Mouse (Mus musculus) E14TG2a.4 (cell line): ENCODE results near the gene Sult4a1.

Experiments
- H3K27me3 ChIP-seq: 2 replicates; pipeline ENCODE4 v1.6.1; 2014; ENCODE audit warnings: low read length, control low read depth; ENCODE audit not compliant: insufficient read depth
- H3K36me3 ChIP-seq: 2 replicates; pipeline ENCODE4 v1.6.1; 2014; ENCODE audit warnings: low read length, control low read depth; ENCODE audit not compliant: insufficient read depth
- H3K4me1 ChIP-seq: replicated peaks from 2 replicates; pipeline ENCODE4 v1.6.1; 2014; ENCODE audit warnings: low read depth, low read length, control low read depth
- H3K4me3 ChIP-seq: replicated peaks from 2 replicates; pipeline ENCODE4 v1.5.1; 2014; ENCODE audit warnings: mild to moderate bottlenecking, low read length
- H3K9me3 ChIP-seq: 2 replicates; pipeline ENCODE4 v1.6.1; 2014; ENCODE audit warnings: low read length, control low read depth
- CTCF ChIP-seq: conservative IDR thresholded peaks from 2 replicates; pipeline ENCODE4 v1.5.1; 2014; ENCODE audit warnings: low read length
- NANOG ChIP-seq: IDR thresholded peaks from 2 replicates; pipeline ENCODE4 v1.6.1; 2014; ENCODE audit warnings: borderline replicate concordance, low read length, mixed read lengths
- POU5F1 ChIP-seq: IDR thresholded peaks from 2 replicates; pipeline ENCODE4 v1.6.1; 2014; ENCODE audit warnings: low read length, borderline replicate concordance

Gene Sult4a1

DNA sequence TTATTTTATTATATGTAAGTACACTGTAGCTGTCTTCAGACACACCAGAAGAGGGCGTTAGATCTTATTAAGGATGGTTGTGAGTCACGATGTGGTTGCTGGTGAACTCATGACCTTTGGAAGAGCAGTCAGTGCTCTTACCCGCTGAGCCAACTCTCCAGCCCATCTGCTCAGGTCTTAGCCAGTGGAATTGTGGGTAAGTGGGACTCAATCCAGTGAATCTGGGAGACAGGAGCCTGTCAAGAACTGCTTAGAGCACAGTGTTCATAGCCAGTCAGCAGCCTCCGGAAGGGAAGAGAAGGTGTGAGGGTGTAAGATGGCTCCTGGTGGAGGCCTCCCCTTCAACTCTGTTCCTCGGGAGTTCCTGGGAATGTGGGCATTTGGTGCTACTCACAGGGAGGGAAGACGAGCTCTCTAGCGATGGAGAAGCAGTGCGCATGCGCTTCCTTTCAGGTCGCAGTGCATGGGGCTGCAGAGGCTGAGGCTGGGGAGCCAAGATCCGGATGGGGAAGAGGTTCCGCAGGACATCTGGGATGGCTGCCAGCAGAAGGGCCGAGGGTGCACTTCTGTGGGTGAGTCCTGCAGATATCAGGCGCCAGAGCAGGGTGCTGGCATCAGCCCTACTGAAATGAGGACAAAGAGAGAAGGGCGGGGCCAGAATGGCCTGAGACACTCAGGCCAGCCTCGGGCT is 25.7 kb upstream of the Sult4a1 start:
- no peaks in the 10 kb centered on the region for H3K36me3 ChIP-seq
- TF ChIP-seq NANOG (no peak), CTCF (no peak)
- H3K4me1 ChIP-seq = peaks cover 29% of the 10 kb centered on the region
- no peaks in the 10 kb centered on the region for H3K9me3 ChIP-seq
- H3K4me3 ChIP-seq = peak overlapping the region; percentile 64
- H3K27me3 ChIP-seq = peaks cover 9% of the 10 kb centered on the region; the same call in 1 of the 2 replicates

DNA sequence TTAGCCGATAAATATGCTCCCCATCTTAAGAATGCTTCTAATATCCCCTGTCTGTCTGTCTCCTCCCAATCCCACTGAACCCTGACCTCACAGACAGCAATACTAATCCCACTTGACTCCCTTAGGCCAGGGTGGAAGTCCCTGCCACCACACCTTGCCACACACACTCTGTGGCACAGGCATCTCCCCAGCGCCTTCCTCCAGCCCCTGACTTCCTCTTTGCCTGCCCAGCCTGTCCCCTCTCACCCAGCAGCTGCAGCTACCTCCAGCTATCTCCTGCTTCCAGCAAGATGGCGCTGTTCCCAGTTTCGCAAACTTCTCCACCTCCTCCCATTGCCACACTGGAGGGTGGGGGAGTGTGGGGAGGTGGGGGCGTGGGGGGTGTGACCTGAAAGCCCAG is 21.3 kb upstream of the Sult4a1 start:
- H3K27me3 ChIP-seq = peaks cover 12% of the 10 kb centered on the region; the same call in 1 of the 2 replicates
- no peaks in the 10 kb centered on the region for H3K36me3 ChIP-seq
- TF ChIP-seq NANOG = no peak
- no peak for TF ChIP-seq CTCF
- TF ChIP-seq POU5F1 = no peak
- no peaks in the 10 kb centered on the region for H3K9me3 ChIP-seq
- H3K4me3 ChIP-seq = no peak overlapping the region
- H3K4me1 ChIP-seq = peaks cover 30% of the 10 kb centered on the region

DNA sequence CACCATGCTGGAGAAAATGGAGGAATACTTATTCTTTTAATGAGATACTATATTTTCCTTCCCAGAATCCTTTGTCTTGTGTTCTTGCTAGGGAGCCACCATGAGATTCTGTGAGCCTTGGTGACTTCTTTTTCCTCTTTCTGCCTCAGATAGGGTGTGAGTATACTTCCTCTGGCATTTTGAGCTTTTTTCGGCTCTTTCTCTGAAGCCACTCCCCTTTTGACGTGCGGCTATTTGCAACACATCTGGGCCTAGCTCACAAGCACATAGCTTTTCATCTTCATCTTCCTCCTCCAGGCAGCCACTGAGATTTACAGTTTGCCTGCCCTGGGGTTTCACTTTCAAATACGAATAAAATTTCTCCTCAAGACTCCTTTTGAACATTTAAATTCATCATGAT is 20.9 kb upstream of the Sult4a1 start:
- TF ChIP-seq POU5F1 (no peak), CTCF (no peak), NANOG (no peak)
- no peaks in the 10 kb centered on the region for H3K36me3 ChIP-seq
- no peak overlapping the region for H3K4me3 ChIP-seq
- peaks cover 26% of the 10 kb centered on the region for H3K4me1 ChIP-seq
- H3K9me3 ChIP-seq = no peaks in the 10 kb centered on the region
- H3K27me3 ChIP-seq = peaks cover 16% of the 10 kb centered on the region; the same call in 1 of the 2 replicates

GRCm38 (mm10) chr15:84124086-84124485 is 18.5 kb upstream of the Sult4a1 start:
- Histone ChIP-seq H3K36me3 (no peaks in the 10 kb centered on the region), H3K9me3 (no peaks in the 10 kb centered on the region), H3K4me3 (no peak overlapping the region; the same call in 1 of the 2 replicates), H3K27me3 (peaks cover 28% of the 10 kb centered on the region), H3K4me1 (peaks cover 14% of the 10 kb centered on the region)
- no peak for TF ChIP-seq NANOG
- peak; percentile 14; the same call in 1 of the 2 replicates for TF ChIP-seq CTCF

DNA sequence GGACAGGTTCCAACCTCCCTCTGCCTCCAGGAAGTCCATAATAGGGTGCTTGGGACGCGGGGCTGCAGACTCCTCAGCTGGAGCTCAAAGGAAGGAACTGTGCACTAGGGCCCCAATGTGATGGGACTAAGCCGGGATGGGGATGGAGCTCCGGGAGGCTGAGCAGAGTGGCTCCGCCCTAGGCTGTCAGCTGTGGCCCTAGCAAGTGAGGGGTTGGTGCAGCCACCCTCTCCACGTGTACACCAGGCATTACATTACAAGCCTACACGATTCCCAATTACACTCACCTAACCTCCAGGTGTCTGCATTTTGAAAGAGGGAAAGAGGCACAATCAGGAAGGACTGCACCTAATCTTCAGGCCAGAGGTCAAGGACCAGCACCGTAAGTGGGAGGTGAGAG is 17.5 kb upstream of the Sult4a1 start, which contains the start of gene Pnpla5:
Gene Pnpla5 (minus strand): TSS at position 101 of the 400 bp plus-strand sequence.
- Histone ChIP-seq H3K4me1 (peaks cover 14% of the 10 kb centered on the region), H3K36me3 (no peaks in the 10 kb centered on the region), H3K27me3 (peaks cover 39% of the 10 kb centered on the region), H3K9me3 (no peaks in the 10 kb centered on the region), H3K4me3 (no peak within 1 kb of the TSS; the same call in 1 of the 2 replicates)
- TF ChIP-seq NANOG (no peak), CTCF (no peak), POU5F1 (no peak)

GRCm38 (mm10) chr15:84121036-84121435 is 15.5 kb upstream of the Sult4a1 start:
- Histone ChIP-seq H3K4me3 (no peak overlapping the region), H3K9me3 (peaks cover 3% of the 10 kb centered on the region), H3K4me1 (peaks cover 12% of the 10 kb centered on the region), H3K27me3 (peaks cover 39% of the 10 kb centered on the region), H3K36me3 (no peaks in the 10 kb centered on the region)
- TF ChIP-seq CTCF (no peak), POU5F1 (no peak), NANOG (no peak)

GRCm38 (mm10) chr15:84120612-84121011 is 15.1 kb upstream of the Sult4a1 start:
- peaks cover 39% of the 10 kb centered on the region for H3K27me3 ChIP-seq
- TF ChIP-seq CTCF (peak; percentile 72), NANOG (no peak)
- H3K9me3 ChIP-seq = peaks cover 3% of the 10 kb centered on the region
- peaks cover 12% of the 10 kb centered on the region for H3K4me1 ChIP-seq
- no peak overlapping the region for H3K4me3 ChIP-seq
- no peaks in the 10 kb centered on the region for H3K36me3 ChIP-seq

GRCm38 (mm10) chr15:84116466-84116865 is 10.9 kb upstream of the Sult4a1 start:
- Histone ChIP-seq H3K36me3 (no peaks in the 10 kb centered on the region), H3K27me3 (peaks cover 44% of the 10 kb centered on the region), H3K4me3 (no peak overlapping the region), H3K9me3 (peaks cover 3% of the 10 kb centered on the region), H3K4me1 (no peaks in the 10 kb centered on the region)
- no peak for TF ChIP-seq CTCF
- TF ChIP-seq NANOG = no peak
- no peak for TF ChIP-seq POU5F1

GRCm38 (mm10) chr15:84115727-84116126 is 10.2 kb upstream of the Sult4a1 start:
- H3K9me3 ChIP-seq = peaks cover 3% of the 10 kb centered on the region
- peaks cover 50% of the 10 kb centered on the region for H3K27me3 ChIP-seq
- no peaks in the 10 kb centered on the region for H3K36me3 ChIP-seq
- H3K4me1 ChIP-seq = no peaks in the 10 kb centered on the region
- peak; percentile 27; the same call in 1 of the 2 replicates for TF ChIP-seq CTCF
- no peak for TF ChIP-seq NANOG
- H3K4me3 ChIP-seq = no peak overlapping the region
